Mouse (Mus musculus) v-Abl transformed pro-B cells (cell line): ENCODE data around the gene Cmip.

Experiments
- in situ Hi-C, 2 experiments: fragments of 400-800 bp; cut with MboI; formaldehyde crosslinking; loops; one replicate each; pipeline ENCODE4 v1.15.1; 2025; ENCODE audit not compliant: unreplicated experiment in 2 of 2

Cmip gene

DNA sequence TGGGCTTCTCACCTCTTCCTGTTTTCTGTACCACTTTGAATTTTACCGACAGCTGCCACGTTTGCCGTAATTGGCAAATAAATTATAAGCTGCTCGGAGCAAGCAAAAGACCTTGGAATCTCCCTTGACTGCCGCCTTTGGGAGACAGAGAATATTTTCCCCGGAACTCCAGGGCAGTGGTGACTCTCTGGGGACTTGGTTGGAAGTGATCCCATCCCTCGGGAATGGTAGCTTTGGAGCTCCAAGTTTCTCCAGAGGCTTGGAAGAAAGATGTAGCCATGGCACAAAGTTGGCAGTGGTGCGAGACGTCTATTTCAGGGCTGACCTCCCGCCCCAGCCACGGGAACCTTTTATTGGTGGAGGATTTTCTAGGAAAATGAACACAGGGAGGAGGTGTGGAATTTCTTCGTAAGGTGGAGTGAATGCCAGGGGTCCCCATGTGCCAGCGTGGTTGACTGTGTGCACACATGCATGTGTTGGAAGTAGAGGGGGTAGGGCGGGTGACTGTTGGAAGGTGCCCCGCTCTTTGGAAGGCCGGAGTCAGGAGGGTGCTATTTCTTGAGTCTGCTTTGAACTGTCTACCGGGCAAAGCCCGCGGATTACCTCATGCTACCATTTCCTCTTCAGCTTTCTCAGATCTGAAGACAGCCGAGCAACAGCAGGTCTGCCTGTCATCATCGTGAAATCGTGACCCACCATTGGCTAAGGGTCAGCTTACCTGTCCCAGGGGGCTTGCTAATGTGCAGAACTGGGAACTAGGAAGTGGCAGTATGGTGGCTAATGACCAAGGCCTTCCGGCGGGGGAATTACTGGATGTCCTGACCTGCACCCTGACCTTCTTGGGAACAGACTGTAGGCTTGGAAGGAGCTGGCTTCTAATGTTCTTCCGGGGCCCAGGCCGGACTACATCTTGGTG, 62.3 kb downstream of the Cmip start:
- in situ Hi-C loops: no loop called here

DNA sequence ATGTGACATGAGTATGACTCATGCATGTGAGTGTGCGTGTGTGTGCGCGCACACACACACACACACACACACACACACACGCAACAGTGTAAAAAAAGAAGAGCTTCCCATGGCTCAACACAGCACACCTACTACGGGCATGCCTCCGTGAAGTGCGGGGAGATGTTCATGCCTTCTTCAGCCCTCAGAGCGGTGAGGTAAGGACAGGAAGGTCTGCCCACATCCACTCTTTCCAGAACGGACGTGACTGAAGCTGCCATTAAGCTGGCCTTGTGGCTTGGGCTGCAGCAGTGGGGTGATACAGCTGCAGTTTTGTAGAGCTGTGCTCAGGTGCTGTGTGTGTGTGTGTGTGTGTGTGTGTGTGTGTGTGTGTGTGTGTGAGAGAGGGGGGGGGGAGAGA, 63.8 kb downstream of the Cmip start:
- in situ Hi-C loops: loop anchor here in 1 of 2 experiments (5.0 kb wide), 1 partner anchor 37 kb away; no protein-coding TSS in a partner anchor

- in situ Hi-C loops: loop anchor here in 1 of 2 experiments (5.0 kb wide), 1 partner anchor 36 kb away; no protein-coding TSS in a partner anchor
Observed at GRCm38 (mm10) chr8:117321232-117321631, 64.4 kb downstream of the Cmip start.

DNA sequence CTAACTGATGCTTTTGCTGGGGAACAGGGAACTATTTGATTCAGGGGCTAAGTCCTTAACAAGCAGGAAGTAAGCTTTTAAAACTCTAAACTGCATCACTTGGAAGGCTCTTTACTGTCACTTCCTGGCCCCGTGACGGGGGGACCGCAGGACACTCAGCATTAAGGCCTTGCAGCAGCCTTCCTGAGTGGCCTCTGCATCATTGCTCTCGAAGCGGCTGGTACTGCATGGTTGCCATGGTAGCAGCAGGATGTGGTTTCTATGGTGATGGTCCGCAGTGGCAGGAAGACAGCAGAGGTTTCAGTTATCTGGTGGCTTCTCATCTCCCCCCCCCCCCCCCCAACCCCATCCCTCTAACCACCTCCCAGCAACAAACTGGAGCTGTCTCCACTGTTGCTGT, 65.2 kb downstream of the Cmip start:
- in situ Hi-C loops: loop anchor here in 1 of 2 experiments (5.0 kb wide), 1 partner anchor 35 kb away; no protein-coding TSS in a partner anchor

DNA sequence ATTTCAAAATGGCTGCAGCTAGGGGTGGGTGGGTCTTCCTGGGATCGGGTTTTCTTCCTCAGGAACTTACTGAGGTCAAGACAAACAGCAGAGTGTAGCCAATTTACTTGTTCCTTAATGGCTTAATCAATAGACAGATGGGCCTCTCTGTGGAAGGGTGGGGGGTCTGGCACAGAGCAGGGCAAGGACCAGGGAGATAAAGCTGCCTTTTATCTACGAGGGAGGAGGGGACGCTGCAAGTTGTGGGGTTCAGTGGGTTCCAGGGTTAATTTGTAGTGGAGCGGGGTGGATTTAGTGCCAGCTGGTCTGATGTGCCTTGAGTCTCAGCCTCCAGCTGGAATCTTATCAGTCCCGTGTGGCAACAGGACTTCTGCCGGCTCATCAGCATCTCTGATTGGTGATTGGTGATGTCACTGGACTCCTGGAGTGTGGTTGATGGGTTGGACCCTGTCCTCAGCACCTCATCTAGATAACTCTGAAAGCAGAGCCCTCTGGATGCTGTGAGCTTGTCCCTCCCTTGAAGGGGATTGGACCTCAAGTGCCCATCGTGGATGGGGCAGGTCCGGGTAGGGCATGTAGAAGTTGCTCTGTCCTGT, 65.9 kb downstream of the Cmip start:
- in situ Hi-C loops: loop anchor here in 1 of 2 experiments (5.0 kb wide), 1 partner anchor 34 kb away; no protein-coding TSS in a partner anchor

- in situ Hi-C loops: loop anchor here in 1 of 2 experiments (5.0 kb wide), 1 partner anchor 32 kb away; no protein-coding TSS in a partner anchor
Observed at GRCm38 (mm10) chr8:117324821-117325220, 68.0 kb downstream of the Cmip start.

- in situ Hi-C loops: no loop called here
Observed at GRCm38 (mm10) chr8:117326735-117327134, 69.9 kb downstream of the Cmip start.

DNA sequence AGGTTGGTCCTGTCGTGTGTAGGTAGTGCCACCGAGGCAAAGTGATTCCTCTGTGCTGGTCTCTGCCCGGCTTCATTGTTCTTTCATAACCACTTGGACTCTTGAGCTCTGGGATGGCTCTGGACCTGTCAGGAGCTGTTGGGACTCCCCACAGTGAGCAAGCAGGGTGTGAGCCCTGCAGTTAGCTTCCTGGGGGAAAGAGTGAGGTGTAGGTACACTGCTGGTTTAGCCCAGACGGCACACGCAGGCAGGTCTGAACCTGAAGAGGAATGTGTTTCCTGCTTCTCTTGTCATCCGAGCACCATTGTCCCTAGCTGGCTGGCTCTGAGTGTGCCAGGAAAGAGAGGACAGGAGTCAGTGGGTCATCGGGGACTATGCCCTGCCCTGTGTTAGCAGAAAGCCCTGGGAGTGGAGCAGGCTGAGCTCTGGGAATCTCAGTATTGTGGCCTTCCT, 70.5 kb downstream of the Cmip start:
- in situ Hi-C loops: no loop called here

GRCm38 (mm10) chr8:117328758-117329157, 71.9 kb downstream of the Cmip start:
- in situ Hi-C loops: no loop called here

GRCm38 (mm10) chr8:117329167-117329566, 72.3 kb downstream of the Cmip start:
- in situ Hi-C loops: no loop called here

- in situ Hi-C loops: no loop called here
Observed at GRCm38 (mm10) chr8:117329903-117330302, 73.0 kb downstream of the Cmip start.

GRCm38 (mm10) chr8:117332229-117333010, 75.6 kb downstream of the Cmip start:
- in situ Hi-C loops: no loop called here

- in situ Hi-C loops: no loop called here
Observed at GRCm38 (mm10) chr8:117333619-117334018, 76.8 kb downstream of the Cmip start.

GRCm38 (mm10) chr8:117334058-117334747, 77.3 kb downstream of the Cmip start:
- in situ Hi-C loops: no loop called here

- in situ Hi-C loops: no loop called here
Observed at GRCm38 (mm10) chr8:117334748-117335393, 78.0 kb downstream of the Cmip start.

DNA sequence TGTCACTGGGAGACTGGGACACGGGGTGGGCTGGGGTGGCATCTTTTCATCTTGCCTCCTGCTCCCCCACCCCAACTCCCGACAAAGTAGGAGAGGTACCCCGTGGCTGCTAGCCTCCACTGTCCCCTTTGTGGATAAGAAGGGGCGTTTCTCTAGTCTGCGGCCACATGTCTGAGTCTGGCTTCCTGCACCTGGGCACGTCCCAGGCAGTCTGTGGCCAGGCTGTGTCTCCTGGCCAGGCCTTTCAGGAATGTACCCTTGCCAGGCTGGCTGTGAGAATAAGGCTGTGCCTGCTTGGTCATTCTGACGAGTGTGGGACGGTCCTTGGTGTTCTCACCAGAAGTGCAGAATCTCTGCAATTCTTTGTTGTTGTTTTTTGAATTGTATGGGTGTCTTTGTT, 78.6 kb downstream of the Cmip start:
- in situ Hi-C loops: no loop called here

GRCm38 (mm10) chr8:117337188-117337587, 80.3 kb downstream of the Cmip start:
- in situ Hi-C loops: no loop called here

DNA sequence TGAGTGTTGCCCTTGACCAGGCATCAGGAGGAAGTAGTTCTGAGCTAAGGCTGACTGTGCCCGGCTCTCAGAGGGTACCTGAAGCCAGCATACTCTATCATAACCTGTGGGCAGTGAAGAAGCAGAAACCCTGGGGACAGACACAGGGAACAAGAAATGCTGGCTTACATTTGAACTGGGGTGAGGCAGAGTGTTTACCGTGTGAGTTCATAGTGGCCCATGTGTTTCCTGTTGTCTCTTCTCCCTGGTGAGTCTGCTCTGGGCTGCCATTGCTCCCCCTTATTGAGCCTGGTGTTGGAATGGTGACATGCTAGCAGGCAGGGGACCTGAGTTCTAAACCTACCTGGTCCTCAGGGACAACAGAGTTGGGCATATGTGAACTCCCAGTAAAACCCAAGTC, 81.8 kb downstream of the Cmip start:
- in situ Hi-C loops: no loop called here

DNA sequence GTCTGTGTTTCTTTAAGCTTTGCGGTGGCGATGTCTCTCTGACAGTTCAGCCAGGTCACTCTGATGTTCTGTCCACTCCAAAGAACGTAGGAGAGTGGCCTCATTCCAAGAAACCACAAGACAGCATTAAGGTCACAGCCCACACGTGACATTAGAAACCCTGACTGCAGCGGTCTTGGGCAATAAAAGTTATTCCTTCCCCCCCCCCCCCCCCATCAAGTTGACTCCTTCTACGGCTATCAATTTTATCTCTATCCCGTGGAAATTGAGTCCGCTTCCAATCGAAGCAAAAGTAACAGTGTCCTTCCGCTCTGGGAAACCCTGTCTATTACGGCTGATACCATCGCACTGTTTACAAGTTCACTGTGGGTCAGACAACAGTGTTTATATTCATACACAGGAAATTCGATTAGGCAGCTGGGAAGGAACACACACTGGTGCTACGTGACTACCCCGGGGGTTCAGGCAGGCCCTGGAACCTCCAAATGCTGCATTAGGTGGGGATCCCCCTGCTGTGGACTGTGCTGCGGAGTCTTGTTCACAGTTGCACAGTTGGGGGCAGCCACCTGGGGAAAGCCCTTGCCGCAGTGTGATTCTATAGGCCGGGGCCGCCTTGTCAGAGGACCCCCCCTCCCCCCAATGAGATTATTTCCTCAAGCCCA, 82.6 kb downstream of the Cmip start:
- in situ Hi-C loops: no loop called here
